Comparison of ENCODE assay signal across 8 mouse cellular contexts in the genomic region with DNA sequence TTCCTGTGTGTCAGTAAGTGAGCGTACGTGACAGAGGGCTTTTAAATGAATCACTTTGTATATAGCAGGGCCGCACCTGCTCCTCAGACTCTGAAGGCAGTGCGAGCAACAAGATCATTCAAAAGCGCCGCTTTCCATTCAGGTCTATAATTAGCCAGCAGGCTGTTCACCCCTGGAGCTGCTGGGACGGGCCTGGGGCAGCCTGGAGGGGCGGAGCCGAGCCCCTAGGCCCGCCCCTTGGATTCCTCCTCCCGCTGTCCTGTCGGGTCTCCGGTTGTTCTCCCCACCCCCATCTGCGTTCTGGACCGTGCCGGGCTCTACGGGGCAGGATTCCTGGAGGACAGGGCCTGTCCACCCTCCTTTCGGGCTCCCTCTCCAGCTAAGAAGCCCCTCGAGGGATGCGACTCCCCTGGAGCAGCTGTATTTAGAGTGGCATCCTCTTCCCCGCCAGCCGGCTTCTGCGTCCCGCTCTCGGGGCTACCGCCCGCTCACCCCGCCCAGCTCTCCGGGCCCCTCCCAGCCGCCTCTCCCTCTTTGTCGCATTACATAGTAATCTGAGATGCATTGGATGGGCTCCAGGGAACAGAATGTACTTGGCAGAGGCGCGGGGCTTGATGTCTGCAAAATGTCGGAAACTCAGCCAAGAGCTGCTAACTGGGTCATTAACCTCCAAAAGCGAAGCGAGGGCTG.
DNase-seq lines count a peak whose midpoint lies in the region; ATAC-seq lines count a peak whose summit lies in the region.

No protein-coding gene starts in this region.

- DNase-seq in adrenal gland, adult 2 months: peak; percentile 98
- DNase-seq in embryo, embryonic 11.5 days (ENCODE audit: low read depth, low spot score): peak; percentile 73
- DNase-seq in gonadal fat pad, adult 2 months (ENCODE audit: low read depth): peak; percentile 97
- DNase-seq in left cerebral cortex, postnatal 25 days (ENCODE audit: low spot score in 2 of 2): peak; percentile 90 to 96
- DNase-seq in mesoderm, embryonic 11.5 days (ENCODE audit: low read depth, low spot score): peak; percentile 90
- peak; percentile 89 to 91 for DNase-seq in right cerebral cortex, postnatal 36 days (ENCODE audit: low spot score in 2 of 2)
- DNase-seq in urinary bladder, postnatal 4 days (ENCODE audit: low spot score in 2 of 2): peak; percentile 95

- peak; percentile 97 for ATAC-seq in intestine, embryonic 16.5 days

- peak overlapping the region; percentile 77 for H3K4me2 ChIP-seq in intestine, embryonic 16.5 days (ENCODE audit: low read depth, low read length)

- no peaks in the 10 kb centered on the region for H3K9me3 ChIP-seq in intestine, embryonic 16.5 days (ENCODE audit: control insufficient read depth, low read length)

- H3K36me3 ChIP-seq in intestine, embryonic 16.5 days (ENCODE audit: control insufficient read depth, insufficient read depth, low read length): no peaks in the 10 kb centered on the region

- H3K4me3 ChIP-seq in intestine, embryonic 16.5 days (ENCODE audit: low read length): peak overlapping the region; percentile 67

- H3K27ac ChIP-seq in intestine, embryonic 16.5 days (ENCODE audit: low read length): peak overlapping the region; percentile 96

- H3K4me1 ChIP-seq in intestine, embryonic 16.5 days (ENCODE audit: control insufficient read depth, insufficient read depth, low read length): peaks cover 16% of the 10 kb centered on the region

- intact Hi-C loops in left cerebral cortex, postnatal 25 days (cut with DNase I): loop anchor here (1.0 to 10.0 kb wide), 6 partner anchors 43 to 1071 kb away; a partner anchor contains a TSS

- no peaks in the 10 kb centered on the region for H3K27me3 ChIP-seq in intestine, embryonic 16.5 days (replicated peaks; ENCODE audit: control insufficient read depth, insufficient read depth, low read length)

- H3K9ac ChIP-seq in intestine, embryonic 16.5 days (ENCODE audit: low read depth, low read length): peak overlapping the region; percentile 73

- WGBS in intestine, embryonic 16.5 days: under 1% methylated on average over 36 of the region's 36 CpGs

Comparison
In these comparisons a context has a peak if more than half of its experiments do, and no peak if none do; other contexts are left out.
1. Peak in every context shown above with its lines: DNase-seq, ATAC-seq, H3K4me3 ChIP-seq and H3K27ac ChIP-seq.